Mouse (Mus musculus) limb, embryonic 11.5 days (tissue): ENCODE results near the gene Itfg2. TPM values are rescaled to one million over a fixed set of nuclear protein-coding genes. Genes with fewer than 3 reads are reported as not detected.

ENCODE experiments used
- ATAC-seq: fragments of 200-750 bp; cut with Nextera tagmentation; 2 replicates; pipeline ENCODE4 v1.8.0; 2017; ENCODE audit warnings: low read depth; ENCODE audit not compliant: insufficient number of reproducible peaks, low FRiP score, low TSS enrichment
- DNase-seq: peaks from one replicate; pipeline ENCODE4 v3.0.0-alpha.2; 2015; ENCODE audit warnings: low spot score
- H3K27ac ChIP-seq: fragments of 300-500 bp; sonication (generic); replicated peaks from 2 replicates; pipeline ENCODE4 v1.5.1; 2014; ENCODE audit warnings: low read depth, mild to moderate bottlenecking, low read length
- H3K27me3 ChIP-seq: fragments of 300-500 bp; sonication (generic); 2 replicates; pipeline ENCODE4 v1.6.1; 2014; ENCODE audit warnings: mild to moderate bottlenecking, low read length, mixed read lengths; ENCODE audit not compliant: control insufficient read depth, insufficient read depth
- H3K36me3 ChIP-seq: fragments of 300-500 bp; sonication (generic); 2 replicates; pipeline ENCODE4 v1.6.1; 2014; ENCODE audit warnings: mild to moderate bottlenecking, low read length, moderate library complexity, mixed read lengths; ENCODE audit not compliant: control insufficient read depth, insufficient read depth
- H3K4me1 ChIP-seq: fragments of 300-500 bp; sonication (generic); 2 replicates; pipeline ENCODE4 v1.6.1; 2014; ENCODE audit warnings: low read length, mixed read lengths; ENCODE audit not compliant: control insufficient read depth, insufficient read depth
- H3K4me2 ChIP-seq: fragments of 300-500 bp; sonication (generic); 2 replicates; pipeline ENCODE4 v1.6.1; 2014; ENCODE audit warnings: low read depth, mild to moderate bottlenecking, moderate library complexity; ENCODE audit not compliant: severe bottlenecking
- H3K4me3 ChIP-seq: fragments of 300-500 bp; sonication (generic); 2 replicates; pipeline ENCODE4 v1.5.1; 2014; ENCODE audit warnings: low read depth, low read length
- H3K9ac ChIP-seq: fragments of 300-500 bp; sonication (generic); 2 replicates; pipeline ENCODE4 v1.6.1; 2014; ENCODE audit warnings: mild to moderate bottlenecking, low read length
- H3K9me3 ChIP-seq: fragments of 300-500 bp; sonication (generic); 2 replicates; pipeline ENCODE4 v1.6.1; 2016; ENCODE audit warnings: low read length; ENCODE audit not compliant: control insufficient read depth
- WGBS: fragments of 180-500 bp; shearing (Covaris S2); extraction: QIAGEN DNeasy Blood & Tissue Kit; methylation state at CpG from one replicate; pipeline ENCODE4 v1.1.7; 2014; 5-methylcytosine and 5-hydroxymethylcytosine counted together
- polyA plus RNA-seq: library from polyadenylated mRNA; unstranded; fragments of >200 nt; fragmentation: Nextera tagmentation; extraction: Ambion mirVana; gene quantifications from 2 replicates; pipeline ENCODE4 v1.2.1, GENCODE M21; 2014

The Itfg2 gene
- polyA plus RNA-seq, 1 experiment from 2014 or later, result 35.0 TPM

GRCm38 (mm10) chr6:128460729-128461503 lies 36.2 kb upstream of the Itfg2 start:
- DNase-seq (no peak), ATAC-seq (no peak)
- Histone ChIP-seq H3K4me2 (no peak overlapping the region), H3K36me3 (no peaks in the 10 kb centered on the region), H3K4me3 (no peak overlapping the region), H3K9me3 (no peaks in the 10 kb centered on the region), H3K4me1 (no peaks in the 10 kb centered on the region), H3K27ac (no peak overlapping the region), H3K9ac (no peak overlapping the region), H3K27me3 (no peaks in the 10 kb centered on the region)
- 80% methylated on average over 14 of the region's 14 CpGs for WGBS

DNA sequence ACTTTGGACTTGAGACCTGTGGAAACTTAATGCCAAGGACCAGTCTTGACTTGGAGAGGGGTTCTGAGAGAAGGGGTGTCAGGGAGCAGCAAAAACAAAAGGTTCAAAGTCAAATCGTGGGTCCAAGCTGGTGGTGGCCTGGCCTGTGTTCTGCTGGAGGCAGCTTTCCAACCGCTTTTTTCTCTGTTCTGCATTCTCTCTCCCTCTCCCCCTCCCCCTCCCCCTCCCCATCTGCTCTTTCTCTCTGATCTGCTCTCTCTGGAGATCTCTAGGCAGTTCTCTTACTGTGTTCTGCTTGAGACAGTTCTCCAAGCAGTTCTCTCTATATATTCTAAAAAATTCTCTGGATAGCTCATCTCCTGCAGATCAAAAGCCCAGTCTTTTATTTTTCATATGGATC lies 35.6 kb upstream of the Itfg2 start:
- H3K4me3 ChIP-seq, result no peak overlapping the region
- DNase-seq (no peak), ATAC-seq (no peak)
- no peak overlapping the region for H3K9ac ChIP-seq
- WGBS, result 20% methylated on average over 2 of the region's 2 CpGs
- H3K4me1 ChIP-seq, result no peaks in the 10 kb centered on the region
- no peak overlapping the region for H3K27ac ChIP-seq
- H3K27me3 ChIP-seq, result no peaks in the 10 kb centered on the region
- H3K9me3 ChIP-seq, result no peaks in the 10 kb centered on the region
- no peaks in the 10 kb centered on the region for H3K36me3 ChIP-seq
- no peak overlapping the region for H3K4me2 ChIP-seq

DNA sequence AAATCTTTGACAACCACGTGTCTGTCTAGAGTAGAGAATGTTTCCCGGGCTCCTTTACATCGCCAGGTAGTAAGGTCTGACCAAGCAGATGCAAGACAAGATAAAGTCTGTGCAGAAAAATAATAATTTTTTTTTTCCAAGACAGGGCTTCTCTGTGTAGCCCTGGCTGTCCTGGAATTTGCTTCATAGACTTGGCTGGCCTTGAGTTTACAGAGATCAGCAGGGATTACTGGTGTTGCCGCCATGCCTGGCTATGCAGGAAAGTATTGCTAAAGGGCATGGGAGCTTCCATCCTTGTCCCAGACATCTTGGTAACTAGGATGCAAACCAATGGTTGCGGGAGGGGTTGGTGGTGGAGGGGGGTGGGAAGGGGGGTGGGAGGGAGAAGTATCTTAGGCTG lies 32.5 kb upstream of the Itfg2 start:
- Histone ChIP-seq H3K9me3 (no peaks in the 10 kb centered on the region), H3K4me2 (no peak overlapping the region), H3K9ac (no peak overlapping the region), H3K27ac (no peak overlapping the region), H3K4me3 (no peak overlapping the region), H3K27me3 (no peaks in the 10 kb centered on the region), H3K36me3 (no peaks in the 10 kb centered on the region), H3K4me1 (no peaks in the 10 kb centered on the region)
- WGBS, result 90% methylated on average over 5 of the region's 5 CpGs
- ATAC-seq (no peak), DNase-seq (no peak)

- Histone ChIP-seq H3K4me1 (no peaks in the 10 kb centered on the region), H3K4me2 (no peak overlapping the region), H3K36me3 (no peaks in the 10 kb centered on the region; the same call in 1 of the 2 replicates), H3K9me3 (no peaks in the 10 kb centered on the region), H3K4me3 (no peak overlapping the region), H3K27ac (no peak overlapping the region), H3K9ac (no peak overlapping the region), H3K27me3 (no peaks in the 10 kb centered on the region)
- no peak for ATAC-seq
- 78% methylated on average over 12 of the region's 12 CpGs for WGBS
- no peak for DNase-seq
Measured at GRCm38 (mm10) chr6:128455835-128456605, 31.3 kb upstream of the Itfg2 start.

DNA sequence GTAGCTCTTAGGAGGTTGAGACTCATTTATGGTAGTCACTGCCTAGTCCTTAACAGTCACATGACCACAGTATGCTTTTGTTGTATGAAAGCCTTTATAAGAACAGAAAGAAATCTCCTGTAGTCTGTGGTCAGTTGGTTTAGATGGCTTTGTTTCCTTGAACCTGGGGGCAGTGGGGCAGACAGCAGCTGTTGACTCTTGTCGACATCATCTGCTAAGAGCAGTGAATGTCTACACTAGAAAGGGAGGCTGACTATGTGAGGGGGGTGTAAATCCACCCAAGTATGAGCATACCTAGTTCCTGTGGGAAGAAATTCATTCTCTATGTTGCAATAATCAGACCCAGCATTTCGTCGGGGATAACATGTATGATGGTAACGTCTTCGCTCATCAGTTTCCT lies 22.3 kb upstream of the Itfg2 start:
- no peak overlapping the region for H3K4me2 ChIP-seq
- DNase-seq (no peak), ATAC-seq (no peak)
- no peaks in the 10 kb centered on the region for H3K4me1 ChIP-seq
- no peak overlapping the region for H3K9ac ChIP-seq
- H3K27me3 ChIP-seq, result no peaks in the 10 kb centered on the region
- no peak overlapping the region for H3K4me3 ChIP-seq
- H3K36me3 ChIP-seq, result no peaks in the 10 kb centered on the region; the same call in 1 of the 2 replicates
- no peaks in the 10 kb centered on the region for H3K9me3 ChIP-seq
- H3K27ac ChIP-seq, result no peak overlapping the region
- 94% methylated on average over 5 of the region's 5 CpGs for WGBS

- Histone ChIP-seq H3K27ac (no peak overlapping the region), H3K9me3 (no peaks in the 10 kb centered on the region), H3K36me3 (no peaks in the 10 kb centered on the region), H3K4me1 (no peaks in the 10 kb centered on the region), H3K27me3 (no peaks in the 10 kb centered on the region), H3K4me2 (no peak overlapping the region), H3K4me3 (no peak overlapping the region), H3K9ac (no peak overlapping the region)
- ATAC-seq (0 out of 2 replicates have a peak, but pooled peaks have one; percentile 52), DNase-seq (peak; percentile 47)
- 14% methylated on average over 14 of the region's 14 CpGs for WGBS
Measured at GRCm38 (mm10) chr6:128445761-128446535, 21.2 kb upstream of the Itfg2 start.

- DNase-seq (no peak), ATAC-seq (no peak)
- no peaks in the 10 kb centered on the region for H3K27me3 ChIP-seq
- H3K9me3 ChIP-seq, result no peaks in the 10 kb centered on the region
- H3K9ac ChIP-seq, result no peak overlapping the region
- no peak overlapping the region for H3K4me3 ChIP-seq
- H3K27ac ChIP-seq, result no peak overlapping the region
- peaks cover 5% of the 10 kb centered on the region for H3K4me1 ChIP-seq
- H3K36me3 ChIP-seq, result peaks cover 9% of the 10 kb centered on the region; the same call in 1 of the 2 replicates
- WGBS, result 92% methylated on average over 2 of the region's 2 CpGs
- H3K4me2 ChIP-seq, result no peak overlapping the region
Measured at GRCm38 (mm10) chr6:128440238-128440637, 15.5 kb upstream of the Itfg2 start.

- peak overlapping the region; percentile 47 for H3K9ac ChIP-seq
- no peaks in the 10 kb centered on the region for H3K9me3 ChIP-seq
- H3K4me2 ChIP-seq, result peak overlapping the region; percentile 51
- H3K27ac ChIP-seq, result peak overlapping the region; percentile 87
- peak; percentile 70 for ATAC-seq
- H3K36me3 ChIP-seq, result peaks cover 18% of the 10 kb centered on the region; the same call in 1 of the 2 replicates
- peak; percentile 62 for DNase-seq
- H3K4me1 ChIP-seq, result peaks cover 5% of the 10 kb centered on the region
- peak overlapping the region; percentile 98 for H3K4me3 ChIP-seq
- 31% methylated on average over 18 of the region's 18 CpGs for WGBS
- no peaks in the 10 kb centered on the region for H3K27me3 ChIP-seq
Measured at GRCm38 (mm10) chr6:128438871-128439341, 14.2 kb upstream of the Itfg2 start.
